Mouse (Mus musculus) bone marrow macrophage, adult 2 months (primary cell): ENCODE measurements around the gene Ube2h. TPM values are rescaled to one million over a fixed set of nuclear protein-coding genes. Genes with fewer than 3 reads are reported as not detected.

Source experiments
- H3K27ac ChIP-seq: 2 replicates; pipeline ENCODE4 v1.5.1; 2012; ENCODE audit warnings: low read depth, low read length; ENCODE audit not compliant: insufficient read depth
- H3K4me1 ChIP-seq: 2 replicates; pipeline ENCODE4 v1.6.1; 2012; ENCODE audit warnings: low read length; ENCODE audit not compliant: control insufficient read depth, insufficient read depth
- H3K4me3 ChIP-seq: 2 replicates; pipeline ENCODE4 v1.5.1; 2012; ENCODE audit warnings: mild to moderate bottlenecking, low read length, moderate library complexity; ENCODE audit not compliant: insufficient read depth
- CTCF ChIP-seq: IDR thresholded peaks from 2 replicates; pipeline ENCODE4 v1.5.1; 2012; ENCODE audit warnings: low read depth, mild to moderate bottlenecking, low read length, moderate library complexity
- POLR2A ChIP-seq: IDR thresholded peaks from 2 replicates; pipeline ENCODE4 v1.6.1; 2012; ENCODE audit warnings: mild to moderate bottlenecking, low read depth, low read length, borderline replicate concordance
- polyA plus RNA-seq: library from polyadenylated mRNA; stranded (reverse); fragments of >200 nt; gene quantifications from 2 replicates; pipeline ENCODE4 v1.2.4, GENCODE M21; 2012; ENCODE audit not compliant: missing spikeins, insufficient read depth, insufficient read length

Ube2h gene
- polyA plus RNA-seq, 1 experiment: 39.4 TPM

- H3K27ac ChIP-seq: peak overlapping the region; percentile 51
- no peak overlapping the region for H3K4me3 ChIP-seq
- no peak for TF ChIP-seq CTCF
- no peak for TF ChIP-seq POLR2A
- peaks cover 71% of the 10 kb centered on the region for H3K4me1 ChIP-seq
Measured at GRCm38 (mm10) chr6:30272911-30273310, 31.4 kb downstream of the Ube2h start.

- Histone ChIP-seq H3K27ac (no peak overlapping the region), H3K4me3 (no peak overlapping the region), H3K4me1 (peaks cover 75% of the 10 kb centered on the region)
- TF ChIP-seq POLR2A: no peak
- no peak for TF ChIP-seq CTCF
Measured at GRCm38 (mm10) chr6:30272338-30272905, 31.9 kb downstream of the Ube2h start.

- no peak for TF ChIP-seq CTCF
- no peak for TF ChIP-seq POLR2A
- peaks cover 55% of the 10 kb centered on the region for H3K4me1 ChIP-seq
- H3K4me3 ChIP-seq: no peak overlapping the region
- H3K27ac ChIP-seq: no peak overlapping the region
Measured at GRCm38 (mm10) chr6:30269846-30270245, 34.5 kb downstream of the Ube2h start.

GRCm38 (mm10) chr6:30267486-30267885 lies 36.9 kb downstream of the Ube2h start:
- peaks cover 39% of the 10 kb centered on the region for H3K4me1 ChIP-seq
- no peak for TF ChIP-seq POLR2A
- TF ChIP-seq CTCF: no peak
- no peak overlapping the region for H3K4me3 ChIP-seq
- H3K27ac ChIP-seq: no peak overlapping the region

GRCm38 (mm10) chr6:30265402-30265801 lies 38.9 kb downstream of the Ube2h start:
- no peak overlapping the region for H3K27ac ChIP-seq
- peaks cover 26% of the 10 kb centered on the region for H3K4me1 ChIP-seq
- no peak overlapping the region for H3K4me3 ChIP-seq
- TF ChIP-seq POLR2A (no peak), CTCF (no peak)

GRCm38 (mm10) chr6:30263053-30263452 lies 41.3 kb downstream of the Ube2h start:
- H3K4me1 ChIP-seq: peaks cover 11% of the 10 kb centered on the region
- no peak overlapping the region for H3K27ac ChIP-seq
- H3K4me3 ChIP-seq: no peak overlapping the region
- TF ChIP-seq CTCF (no peak), POLR2A (no peak)

- H3K4me1 ChIP-seq: peaks cover 4% of the 10 kb centered on the region
- TF ChIP-seq CTCF (no peak), POLR2A (no peak)
- H3K4me3 ChIP-seq: no peak overlapping the region
- H3K27ac ChIP-seq: no peak overlapping the region
Measured at GRCm38 (mm10) chr6:30259271-30259670, 45.1 kb downstream of the Ube2h start.

GRCm38 (mm10) chr6:30257962-30258361 lies 46.4 kb downstream of the Ube2h start:
- no peak for TF ChIP-seq POLR2A
- no peak for TF ChIP-seq CTCF
- no peak overlapping the region for H3K27ac ChIP-seq
- H3K4me3 ChIP-seq: no peak overlapping the region
- H3K4me1 ChIP-seq: peaks cover 8% of the 10 kb centered on the region

GRCm38 (mm10) chr6:30255846-30256245 lies 48.5 kb downstream of the Ube2h start:
- Histone ChIP-seq H3K27ac (no peak overlapping the region), H3K4me1 (peaks cover 21% of the 10 kb centered on the region), H3K4me3 (no peak overlapping the region)
- TF ChIP-seq CTCF: no peak
- TF ChIP-seq POLR2A: no peak

GRCm38 (mm10) chr6:30252271-30253010 lies 51.9 kb downstream of the Ube2h start:
- no peak overlapping the region for H3K4me3 ChIP-seq
- peak overlapping the region; percentile 40 for H3K27ac ChIP-seq
- H3K4me1 ChIP-seq: peaks cover 21% of the 10 kb centered on the region
- TF ChIP-seq CTCF (no peak), POLR2A (no peak)
